Mouse (Mus musculus) right cerebral cortex, postnatal 25 days (tissue): Measurements from ENCODE around the gene Dpm2.

ENCODE experiments used
- DNase-seq: peaks from one replicate; pipeline ENCODE4 v3.0.0; 2022

Dpm2 gene

DNA sequence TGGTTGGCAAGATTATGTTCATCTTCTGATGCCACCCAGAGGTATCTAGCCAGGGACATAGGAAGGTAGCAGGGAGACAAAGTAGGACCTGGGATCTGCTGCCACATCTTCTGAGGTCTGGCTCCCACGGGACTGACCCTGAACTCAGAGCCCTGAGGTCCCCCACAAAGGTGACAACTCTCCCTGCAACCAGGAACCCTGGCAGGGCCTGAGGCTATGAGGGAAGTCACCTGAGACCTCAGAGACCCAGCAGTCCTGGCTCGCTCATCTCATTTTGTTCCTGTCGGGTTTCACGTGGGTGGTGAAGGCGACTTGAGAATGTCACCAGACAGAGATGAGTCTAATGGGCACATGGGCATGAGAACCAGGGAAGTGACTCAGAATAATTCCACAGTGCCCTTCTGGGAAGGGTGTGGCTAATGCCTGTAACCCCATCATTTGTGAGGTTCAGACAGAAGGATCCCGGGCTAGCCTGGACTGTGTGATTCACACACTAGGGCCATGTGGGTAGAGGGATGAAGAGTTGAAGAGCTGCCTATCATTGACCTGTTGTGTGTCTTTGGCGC lies 14.6 kb downstream of the Dpm2 start:
- DNase-seq: no peak

GRCm38 (mm10) chr2:32586871-32587351 lies 16.3 kb downstream of the Dpm2 start, which contains the start of gene St6galnac4:
TSS of gene St6galnac4 (plus strand) at chr2:32587095.
- DNase-seq: peak; percentile 89

- DNase-seq: no peak
These were observed 17.2 kb downstream of the Dpm2 start for GRCm38 (mm10) chr2:32587731-32588321.

DNA sequence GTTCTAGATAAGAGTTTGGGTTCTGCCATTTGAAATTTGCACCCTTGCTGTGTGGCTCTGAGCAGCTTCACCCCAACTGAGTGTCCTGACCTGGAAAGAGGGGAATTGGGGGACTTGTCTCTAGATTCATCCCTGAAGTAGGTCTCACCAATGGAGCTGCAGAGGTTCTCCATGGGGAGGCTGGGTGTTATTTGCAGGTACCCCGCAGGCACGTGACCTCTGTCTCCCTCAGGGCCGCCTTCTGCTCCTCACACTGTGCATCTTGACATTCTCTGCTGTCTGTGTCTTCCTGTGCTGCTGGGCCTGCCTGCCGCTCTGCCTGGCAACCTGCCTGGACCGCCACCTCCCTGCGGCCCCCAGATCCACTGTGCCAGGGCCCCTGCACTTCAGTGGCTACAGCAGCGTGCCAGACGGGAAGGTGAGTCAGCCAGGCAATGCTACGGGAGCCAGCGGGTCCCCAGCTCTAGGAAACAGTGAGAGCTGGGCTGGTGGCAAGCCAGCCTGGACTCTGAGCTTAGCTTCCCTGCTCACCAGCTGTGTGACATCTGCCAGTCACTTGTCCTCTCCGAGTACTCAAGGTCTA lies 18.6 kb downstream of the Dpm2 start:
- DNase-seq: peak; percentile 55

DNA sequence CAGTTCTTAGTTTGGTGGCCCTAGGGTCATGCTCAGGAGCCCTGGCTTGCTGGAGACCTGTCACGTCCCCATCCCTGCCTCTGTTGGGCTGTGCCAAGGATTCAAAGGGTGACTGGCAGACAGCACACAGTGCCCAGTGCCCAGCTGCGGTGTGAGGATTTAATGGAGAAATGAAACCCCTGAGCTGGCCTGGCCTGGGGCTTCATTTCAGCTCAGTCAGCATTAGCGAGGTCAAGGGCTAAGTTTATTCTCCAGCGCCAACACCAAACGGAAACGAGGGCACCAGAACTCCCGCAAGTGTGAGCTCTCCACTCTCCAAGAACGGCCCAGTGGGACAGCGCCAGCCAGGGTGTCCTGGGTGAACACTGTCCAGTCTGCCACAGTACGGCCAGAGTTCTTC lies 19.6 kb downstream of the Dpm2 start:
- no peak for DNase-seq

DNA sequence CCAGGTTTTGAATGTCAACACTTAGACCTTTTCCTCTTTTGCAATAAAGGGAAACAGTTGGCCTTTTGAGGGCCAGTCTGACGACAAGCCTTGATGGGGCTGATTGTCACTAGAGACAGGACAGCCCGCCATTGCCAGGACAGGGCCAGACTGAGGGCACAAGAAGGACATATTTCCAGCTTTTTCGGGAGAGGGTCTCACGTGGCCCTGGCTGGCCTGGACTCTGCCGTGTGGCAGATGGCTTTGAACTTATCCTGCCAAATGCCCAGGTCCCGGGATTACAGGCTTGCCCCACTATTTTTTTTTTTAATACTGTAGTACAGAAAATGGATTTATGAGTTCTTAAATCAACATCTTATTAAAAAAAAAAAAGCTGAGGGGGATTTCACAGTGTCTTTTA lies 20.6 kb downstream of the Dpm2 start:
- DNase-seq: no peak

GRCm38 (mm10) chr2:32596725-32597124 lies 26.1 kb downstream of the Dpm2 start:
- no peak for DNase-seq

DNA sequence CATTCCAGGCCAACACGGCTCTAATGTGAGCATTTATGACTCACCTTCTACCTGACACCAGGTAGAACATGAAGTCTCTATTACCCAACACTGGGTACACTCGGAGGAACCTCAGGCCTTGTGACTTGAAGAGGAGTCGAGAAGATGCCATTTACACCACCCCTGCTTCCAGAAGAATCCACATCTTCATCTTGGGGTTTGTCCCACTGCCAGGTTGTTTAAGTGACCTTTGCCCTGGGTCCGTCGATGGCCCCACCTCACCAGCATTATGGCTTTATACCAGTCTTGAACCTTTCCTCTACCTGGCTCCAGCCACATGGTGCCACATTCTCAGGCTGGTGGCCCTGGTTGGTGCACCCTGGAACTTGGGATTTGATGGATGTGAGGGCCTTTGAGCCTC lies 26.6 kb downstream of the Dpm2 start:
- DNase-seq: no peak

GRCm38 (mm10) chr2:32597699-32598098 lies 27.0 kb downstream of the Dpm2 start:
- no peak for DNase-seq

- no peak for DNase-seq
These were observed 27.8 kb downstream of the Dpm2 start for GRCm38 (mm10) chr2:32598506-32598905.

- DNase-seq: no peak
These were observed 28.8 kb downstream of the Dpm2 start, which contains the start of gene St6galnac6 for GRCm38 (mm10) chr2:32599409-32599808. TSS of gene St6galnac6 (plus strand) at chr2:32599709.

DNA sequence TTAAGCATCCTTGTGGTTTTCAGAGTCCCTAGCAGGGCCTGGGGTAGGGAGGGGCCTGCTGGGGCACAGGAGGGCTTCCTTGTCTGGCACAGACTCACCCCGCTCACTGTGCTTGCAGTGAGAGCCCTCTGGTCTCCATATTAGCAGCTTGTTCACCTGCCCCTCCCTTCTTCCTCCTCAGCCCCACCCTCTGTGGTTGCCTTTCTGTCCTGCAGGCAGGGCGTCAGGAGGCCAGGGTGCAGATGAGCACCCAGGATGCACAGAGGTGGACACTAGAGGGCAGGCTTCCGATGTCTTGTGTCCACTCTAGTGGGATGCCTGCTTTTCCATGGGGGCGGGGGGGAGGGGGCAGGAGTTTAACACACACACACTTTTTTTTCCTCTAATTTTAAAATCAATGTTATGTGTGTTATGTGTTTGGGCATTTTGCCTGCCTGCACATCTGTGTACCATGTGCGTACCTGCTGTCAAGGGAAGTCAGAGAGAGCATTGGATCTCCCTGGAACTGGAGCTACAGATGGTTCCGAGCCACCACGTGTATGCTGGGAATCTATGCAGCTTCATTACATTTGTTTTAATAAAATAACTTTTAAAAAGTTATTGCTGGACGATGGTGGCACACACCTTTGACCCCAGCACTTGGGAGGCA lies 30.9 kb downstream of the Dpm2 start:
- no peak for DNase-seq

DNA sequence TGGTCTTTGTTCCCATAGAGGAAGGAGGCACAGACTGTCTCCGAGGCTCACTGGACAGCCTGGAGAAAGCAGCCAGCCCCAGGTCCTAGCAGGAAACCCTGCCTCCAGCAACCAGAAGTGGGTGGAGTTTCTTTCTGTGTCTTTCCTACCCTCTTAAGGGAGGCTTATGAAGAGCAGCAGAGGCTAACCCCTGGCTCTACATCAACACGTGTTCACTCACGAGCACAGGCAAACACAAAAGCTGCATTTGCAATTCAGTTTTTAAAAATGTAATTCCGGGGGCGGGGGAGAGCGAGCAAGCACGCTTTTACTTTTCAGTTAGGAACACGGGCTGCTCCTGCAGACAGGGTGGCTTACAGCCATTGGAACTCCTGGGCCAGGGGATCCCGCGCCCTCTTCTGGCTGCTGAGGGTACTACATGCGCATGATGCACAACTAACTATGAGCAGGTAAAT lies 32.0 kb downstream of the Dpm2 start:
- peak; percentile 85 for DNase-seq

DNA sequence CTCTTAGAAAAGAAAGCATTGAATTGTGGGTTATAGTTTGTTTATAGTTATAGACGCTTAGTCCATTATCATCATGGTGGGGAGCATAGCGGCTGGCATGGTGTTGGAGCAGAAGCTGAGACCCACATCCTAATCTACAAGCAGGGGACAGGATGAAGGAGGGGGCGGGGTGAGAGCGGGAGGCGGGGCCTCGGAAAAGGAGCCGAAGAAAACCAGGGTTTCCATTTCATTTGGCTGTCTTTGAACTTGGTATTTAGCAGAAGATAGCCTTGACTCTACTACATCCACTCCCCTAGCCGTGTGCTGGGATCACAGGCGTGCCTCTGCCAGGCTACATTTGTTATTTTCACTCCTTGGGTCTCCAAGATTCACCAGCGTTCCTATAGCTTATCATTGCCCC lies 34.0 kb downstream of the Dpm2 start:
- DNase-seq: no peak

- DNase-seq: peak; percentile 88
These were observed 35.8 kb downstream of the Dpm2 start for GRCm38 (mm10) chr2:32606161-32607142.

DNA sequence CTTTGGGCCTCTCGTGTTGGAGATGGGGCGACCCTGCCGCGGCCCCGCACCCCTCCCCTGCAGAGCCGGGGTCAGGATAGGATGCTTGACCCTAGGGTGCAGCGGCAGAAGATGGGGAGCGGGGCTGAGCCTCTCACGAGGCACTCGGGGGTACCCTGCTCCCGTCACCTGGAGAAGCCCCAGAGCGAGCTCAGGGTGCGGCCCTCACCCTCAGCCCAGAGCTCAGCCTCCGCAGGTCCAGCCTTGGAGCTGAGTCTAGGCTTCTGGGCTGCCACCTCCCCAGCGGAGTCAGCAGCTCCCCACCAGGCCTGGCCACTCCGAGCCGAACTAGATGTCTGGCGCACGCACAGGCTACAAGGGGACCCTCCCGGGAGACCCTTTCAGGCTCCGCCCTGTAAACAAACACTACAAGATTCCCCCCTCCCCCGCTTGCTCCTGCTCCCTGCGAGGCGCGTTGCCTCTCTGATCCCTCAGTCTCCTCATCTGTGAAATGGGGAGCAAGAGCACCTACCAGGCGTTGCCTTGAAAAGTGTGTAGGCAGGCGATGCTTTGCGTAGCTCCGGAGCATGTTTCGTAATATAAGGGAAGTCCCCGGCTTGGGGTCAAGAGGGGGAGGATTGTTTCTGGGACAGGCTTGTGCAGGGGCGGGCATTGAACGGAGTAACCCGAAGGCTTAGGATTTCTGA lies 36.7 kb downstream of the Dpm2 start:
- DNase-seq: peak; percentile 41

GRCm38 (mm10) chr2:32608141-32608777 lies 37.6 kb downstream of the Dpm2 start:
- peak; percentile 44 for DNase-seq

DNA sequence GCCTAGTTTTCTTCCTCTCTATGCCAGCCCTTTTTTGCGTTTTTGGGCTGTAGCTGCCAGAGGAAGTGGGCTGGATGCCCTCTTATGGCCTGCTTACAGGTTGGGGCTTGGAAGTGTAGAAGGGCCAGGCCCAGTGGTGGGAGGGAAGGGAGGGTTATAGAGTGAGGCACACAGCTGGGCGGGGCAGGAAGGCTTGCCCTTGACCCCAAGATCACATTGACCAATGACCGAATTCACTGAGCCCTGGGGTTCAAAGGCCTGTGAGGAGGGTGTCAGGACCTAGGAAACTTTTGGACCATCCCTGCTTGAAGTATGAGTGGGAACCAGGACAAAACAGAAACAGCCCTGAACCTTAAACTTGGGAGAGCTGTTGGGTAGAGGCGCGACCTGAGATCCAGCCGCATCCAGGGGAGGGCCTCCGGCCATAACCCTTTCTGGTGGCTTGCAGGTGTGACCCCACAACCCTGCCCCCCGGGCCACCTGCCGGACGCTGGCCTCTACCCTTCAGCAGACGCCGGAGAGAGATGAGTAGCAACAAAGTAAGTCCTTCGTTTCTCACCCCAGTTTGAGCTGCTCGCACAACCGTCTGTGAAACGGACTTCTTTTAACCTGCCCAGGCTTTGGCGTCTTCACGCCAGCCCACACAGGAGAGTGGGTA lies 38.2 kb downstream of the Dpm2 start:
- DNase-seq: no peak

DNA sequence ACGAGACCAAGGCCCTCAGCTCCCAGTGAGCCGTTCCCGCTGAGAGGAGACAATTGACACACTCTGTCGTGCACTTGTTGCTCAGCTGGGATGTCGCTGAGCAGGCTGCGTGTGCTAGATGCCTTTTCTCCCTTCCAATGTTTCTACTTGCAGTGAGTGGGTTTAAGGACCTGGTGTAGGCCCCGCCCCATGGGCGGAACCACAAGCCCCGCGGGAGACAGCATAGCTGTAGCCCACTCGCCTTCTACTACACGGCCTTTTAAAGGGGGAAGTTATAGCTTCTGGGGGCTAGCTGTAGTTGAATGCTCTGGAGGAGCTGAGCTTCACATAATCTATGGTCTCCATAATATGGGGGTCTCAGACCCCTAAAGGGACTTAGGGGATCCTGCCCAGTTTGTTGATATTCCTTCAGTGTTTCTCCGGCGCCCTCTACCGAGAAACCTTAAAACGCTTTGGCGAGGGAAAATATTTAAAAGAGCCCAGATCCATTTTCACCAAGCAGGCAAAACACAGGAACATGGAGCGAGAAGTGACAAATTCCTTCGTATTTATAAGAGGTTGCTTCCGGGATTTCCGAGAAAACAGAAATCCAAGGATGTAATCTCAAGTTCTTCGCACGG lies 40.1 kb downstream of the Dpm2 start:
- peak; percentile 60 for DNase-seq

DNA sequence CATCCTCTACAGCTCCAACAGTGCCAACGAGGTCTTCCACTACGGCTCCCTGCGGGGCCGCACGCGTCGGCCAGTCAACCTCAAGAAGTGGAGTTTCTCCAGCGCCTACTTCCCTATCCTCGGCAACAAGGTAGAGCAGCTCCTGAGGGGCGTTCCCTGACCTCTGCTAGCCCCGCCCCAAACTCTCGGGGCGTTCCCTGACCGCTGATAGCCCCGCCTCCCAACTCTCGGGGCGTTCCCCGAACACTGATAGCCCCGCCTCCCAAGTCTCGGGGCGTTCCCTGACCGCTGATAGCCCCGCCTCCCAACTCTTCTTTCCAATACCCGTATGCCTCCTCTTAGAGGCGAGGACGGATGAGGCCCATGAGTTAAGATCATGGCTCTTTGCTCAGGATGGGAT lies 41.6 kb downstream of the Dpm2 start:
- no peak for DNase-seq
